Mouse (Mus musculus) heart, embryonic 16.5 days (tissue): ENCODE data around the gene Gm5294. TPM values are rescaled to one million over a fixed set of nuclear protein-coding genes. Genes with fewer than 3 reads are reported as not detected.

ENCODE experiments used
- ATAC-seq: fragments of 200-750 bp; cut with Nextera tagmentation; replicated peaks from 2 replicates; pipeline ENCODE4 v1.8.0; 2017; ENCODE audit warnings: moderate number of reproducible peaks; ENCODE audit not compliant: insufficient read depth, low FRiP score; ENCODE audit errors: extremely low read depth
- H3K27ac ChIP-seq: fragments of 300-500 bp; sonication (generic); 2 replicates; pipeline ENCODE4 v1.5.1; 2014; ENCODE audit warnings: mild to moderate bottlenecking, low read length, control low read depth, moderate library complexity
- H3K27me3 ChIP-seq: fragments of 300-500 bp; sonication (generic); 2 replicates; pipeline ENCODE4 v1.6.1; 2014; ENCODE audit warnings: low read length, mixed read lengths; ENCODE audit not compliant: control insufficient read depth, insufficient read depth
- H3K36me3 ChIP-seq: fragments of 300-500 bp; sonication (generic); 2 replicates; pipeline ENCODE4 v1.6.1; 2014; ENCODE audit not compliant: control insufficient read depth, insufficient read depth
- H3K4me1 ChIP-seq: fragments of 300-500 bp; sonication (generic); 2 replicates; pipeline ENCODE4 v1.6.1; 2014; ENCODE audit warnings: low read length, mixed read lengths; ENCODE audit not compliant: control insufficient read depth, insufficient read depth
- H3K4me2 ChIP-seq: fragments of 300-500 bp; sonication (generic); 2 replicates; pipeline ENCODE4 v1.6.1; 2014; ENCODE audit warnings: low read depth, mild to moderate bottlenecking, control low read depth, low read length
- H3K4me3 ChIP-seq: fragments of 300-500 bp; sonication (generic); 2 replicates; pipeline ENCODE4 v1.5.1; 2014; ENCODE audit warnings: mild to moderate bottlenecking, control low read depth, low read length
- H3K9ac ChIP-seq: fragments of 300-500 bp; sonication (generic); 2 replicates; pipeline ENCODE4 v1.6.1; 2014; ENCODE audit warnings: low read length, control low read depth
- H3K9me3 ChIP-seq: fragments of 300-500 bp; sonication (generic); replicated peaks from 2 replicates; pipeline ENCODE4 v1.6.1; 2016; ENCODE audit warnings: low read length; ENCODE audit not compliant: control insufficient read depth
- WGBS: fragments of 180-500 bp; shearing (Covaris S2); extraction: QIAGEN DNeasy Blood & Tissue Kit; methylation state at CpG from one replicate; pipeline ENCODE4 v1.1.7; 2014; 5-methylcytosine and 5-hydroxymethylcytosine counted together
- polyA plus RNA-seq: library from polyadenylated mRNA; unstranded; fragments of >200 nt; fragmentation: Nextera tagmentation; extraction: Ambion mirVana; gene quantifications from 2 replicates; pipeline ENCODE4 v1.2.1, GENCODE M21; 2015

The Gm5294 gene
- polyA plus RNA-seq, 1 experiment from 2014 or later = 0.24 TPM

GRCm38 (mm10) chr5:138857010-138857617 is 37.2 kb downstream of the Gm5294 start:
- peak; percentile 59 for ATAC-seq
- Histone ChIP-seq H3K4me2 (no peak overlapping the region), H3K9me3 (peaks cover 4% of the 10 kb centered on the region), H3K27me3 (0 out of 2 replicates have a peak, but pooled peaks cover 3% of the 10 kb centered on the region), H3K4me3 (no peak overlapping the region), H3K9ac (no peak overlapping the region), H3K36me3 (no peaks in the 10 kb centered on the region), H3K4me1 (peaks cover 9% of the 10 kb centered on the region), H3K27ac (no peak overlapping the region)
- 32% methylated on average over 9 of the region's 9 CpGs for WGBS

DNA sequence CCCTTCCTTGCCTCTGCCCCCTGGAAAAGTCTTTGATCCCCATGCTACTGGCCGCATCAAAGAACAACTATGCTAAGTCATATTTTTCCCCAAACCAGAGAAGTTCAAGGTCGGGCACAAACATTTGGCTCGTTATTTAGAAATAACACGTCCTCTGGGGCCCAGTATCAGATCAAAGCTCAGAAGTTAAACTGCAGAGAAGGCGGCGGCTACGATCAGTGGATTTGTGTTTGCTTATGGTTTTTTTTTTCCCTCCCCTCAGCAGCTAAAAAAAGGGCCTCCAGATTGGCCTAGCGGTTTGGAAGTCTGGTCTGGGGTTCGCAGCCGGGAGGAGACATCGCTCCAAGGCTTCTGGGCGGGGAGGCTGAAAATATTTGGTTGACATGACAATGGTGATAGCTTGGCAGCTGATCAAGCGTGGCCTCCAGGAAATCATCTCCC is 38.0 kb downstream of the Gm5294 start:
- Histone ChIP-seq H3K4me1 (peaks cover 9% of the 10 kb centered on the region), H3K27me3 (0 out of 2 replicates have a peak, but pooled peaks cover 3% of the 10 kb centered on the region), H3K9ac (no peak overlapping the region), H3K4me3 (no peak overlapping the region), H3K4me2 (no peak overlapping the region), H3K36me3 (no peaks in the 10 kb centered on the region), H3K9me3 (no peaks in the 10 kb centered on the region), H3K27ac (no peak overlapping the region)
- WGBS = 28% methylated on average over 13 of the region's 13 CpGs
- no peak for ATAC-seq

GRCm38 (mm10) chr5:138863681-138864146 is 43.8 kb downstream of the Gm5294 start:
- no peak for ATAC-seq
- H3K9me3 ChIP-seq = no peaks in the 10 kb centered on the region
- H3K4me3 ChIP-seq = no peak overlapping the region
- H3K36me3 ChIP-seq = no peaks in the 10 kb centered on the region
- no peak overlapping the region for H3K27ac ChIP-seq
- peaks cover 6% of the 10 kb centered on the region; the same call in 1 of the 2 replicates for H3K4me1 ChIP-seq
- no peak overlapping the region for H3K4me2 ChIP-seq
- no peak overlapping the region for H3K9ac ChIP-seq
- H3K27me3 ChIP-seq = 0 out of 2 replicates have a peak, but pooled peaks cover 3% of the 10 kb centered on the region
- WGBS = 71% methylated on average over 7 of the region's 7 CpGs

- no peaks in the 10 kb centered on the region for H3K9me3 ChIP-seq
- no peak overlapping the region for H3K4me2 ChIP-seq
- H3K9ac ChIP-seq = no peak overlapping the region
- no peak overlapping the region for H3K27ac ChIP-seq
- H3K27me3 ChIP-seq = 0 out of 2 replicates have a peak, but pooled peaks cover 3% of the 10 kb centered on the region
- H3K4me1 ChIP-seq = peaks cover 6% of the 10 kb centered on the region; the same call in 1 of the 2 replicates
- no peaks in the 10 kb centered on the region for H3K36me3 ChIP-seq
- H3K4me3 ChIP-seq = no peak overlapping the region
- ATAC-seq = no peak
Observed at GRCm38 (mm10) chr5:138864166-138864565, 44.3 kb downstream of the Gm5294 start.

- Histone ChIP-seq H3K36me3 (no peaks in the 10 kb centered on the region), H3K9ac (no peak overlapping the region), H3K9me3 (no peaks in the 10 kb centered on the region), H3K27ac (no peak overlapping the region), H3K4me2 (no peak overlapping the region), H3K4me3 (no peak overlapping the region), H3K27me3 (0 out of 2 replicates have a peak, but pooled peaks cover 3% of the 10 kb centered on the region), H3K4me1 (peaks cover 6% of the 10 kb centered on the region; the same call in 1 of the 2 replicates)
- WGBS = 56% methylated on average over 7 of the region's 7 CpGs
- no peak for ATAC-seq
Observed at GRCm38 (mm10) chr5:138864880-138865279, 45.0 kb downstream of the Gm5294 start.

DNA sequence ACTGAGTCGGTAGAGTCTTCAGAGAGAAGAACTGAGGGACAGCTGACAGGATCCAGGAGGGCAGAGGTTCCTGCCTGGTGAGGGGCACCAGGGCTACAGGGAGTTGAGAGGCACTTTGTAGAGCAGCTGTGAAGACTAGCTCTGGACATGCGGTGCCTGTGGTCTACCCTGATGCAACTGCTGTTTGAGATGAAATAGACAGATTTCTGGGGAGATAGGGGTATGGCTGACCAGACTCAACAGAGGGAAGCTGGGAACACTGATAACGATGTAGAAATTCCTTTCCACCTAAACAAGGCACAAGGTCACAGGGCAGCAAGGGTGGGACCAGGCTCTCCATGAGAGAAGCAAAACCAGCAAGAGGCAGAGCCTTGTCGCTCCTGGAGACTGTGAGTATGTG is 45.8 kb downstream of the Gm5294 start:
- Histone ChIP-seq H3K9me3 (no peaks in the 10 kb centered on the region), H3K27ac (no peak overlapping the region), H3K4me2 (no peak overlapping the region), H3K9ac (no peak overlapping the region), H3K4me1 (peaks cover 6% of the 10 kb centered on the region; the same call in 1 of the 2 replicates), H3K36me3 (no peaks in the 10 kb centered on the region), H3K27me3 (no peaks in the 10 kb centered on the region), H3K4me3 (no peak overlapping the region)
- WGBS = 40% methylated on average over 4 of the region's 4 CpGs
- ATAC-seq = no peak

Other genes starting within 250 kb of the Gm5294 start
- gene Zfp68, start 200.3 kb upstream of the Gm5294 start, polyA plus RNA-seq = 45.9 and 47.2 TPM in 2 replicates
- 7.3 and 7.8 TPM in 2 replicates for gene A430033K04Rik, start 197.2 kb upstream of the Gm5294 start, polyA plus RNA-seq
- 5.4 and 5.6 TPM in 2 replicates for gene Fam20c, start 65.6 kb upstream of the Gm5294 start, polyA plus RNA-seq
- gene Pdgfa, start 177.3 kb downstream of the Gm5294 start, polyA plus RNA-seq = 54.0 and 56.0 TPM in 2 replicates